Mouse (Mus musculus) embryo, embryonic 11.5 days (tissue): ENCODE data around the gene Gapvd1.
A peak's percentile ranks its signal among the peaks of the same experiment; 100 is the strongest.
"Not testable (repeated sequence)": the region's sequence is repeated elsewhere in the genome, so short reads cannot be mapped to it uniquely, and the experiment has no call there.

Experiments used
- DNase-seq: peaks from one replicate; pipeline ENCODE4 v3.0.0-alpha.2; 2012; ENCODE audit warnings: low read depth, low spot score

The Gapvd1 gene

GRCm38 (mm10) chr2:34771368-34772226, 16.6 kb upstream of the Gapvd1 start, which contains the start of gene Hspa5:
Hspa5 (plus strand) TSS chr2:34771970.
- DNase-seq: peak; percentile 98

- no peak for DNase-seq
Measured at GRCm38 (mm10) chr2:34770951-34771350, 15.9 kb upstream of the Gapvd1 start.

GRCm38 (mm10) chr2:34770049-34770448, 15.0 kb upstream of the Gapvd1 start:
- DNase-seq: no peak

- DNase-seq: no peak
Measured at GRCm38 (mm10) chr2:34764801-34765200, 9.8 kb upstream of the Gapvd1 start.

- DNase-seq: no peak
Measured at GRCm38 (mm10) chr2:34762872-34763271, 7.8 kb upstream of the Gapvd1 start.

GRCm38 (mm10) chr2:34762174-34762573, 7.1 kb upstream of the Gapvd1 start:
- no peak for DNase-seq

GRCm38 (mm10) chr2:34761272-34761671, 6.2 kb upstream of the Gapvd1 start:
- not testable (repeated sequence) for DNase-seq

GRCm38 (mm10) chr2:34757341-34757740, 2.3 kb upstream of the Gapvd1 start:
- DNase-seq: no peak

- peak; percentile 70 for DNase-seq
Measured at GRCm38 (mm10) chr2:34753811-34754550, 1.1 kb downstream of the Gapvd1 start.

GRCm38 (mm10) chr2:34750245-34750644, 4.8 kb downstream of the Gapvd1 start:
- DNase-seq: no peak

GRCm38 (mm10) chr2:34748479-34748878, 6.6 kb downstream of the Gapvd1 start:
- DNase-seq: no peak

GRCm38 (mm10) chr2:34745673-34746072, 9.4 kb downstream of the Gapvd1 start:
- DNase-seq: no peak

GRCm38 (mm10) chr2:34744476-34744875, 10.6 kb downstream of the Gapvd1 start:
- no peak for DNase-seq

GRCm38 (mm10) chr2:34742675-34743074, 12.4 kb downstream of the Gapvd1 start:
- DNase-seq: no peak

GRCm38 (mm10) chr2:34741390-34742159, 13.5 kb downstream of the Gapvd1 start:
- no peak for DNase-seq

- no peak for DNase-seq
Measured at GRCm38 (mm10) chr2:34739684-34740391, 15.2 kb downstream of the Gapvd1 start.

GRCm38 (mm10) chr2:34737911-34738310, 17.1 kb downstream of the Gapvd1 start:
- no peak for DNase-seq

- DNase-seq: no peak
Measured at GRCm38 (mm10) chr2:34736626-34737025, 18.4 kb downstream of the Gapvd1 start.

GRCm38 (mm10) chr2:34727045-34727728, 27.8 kb downstream of the Gapvd1 start:
- DNase-seq: no peak

- DNase-seq: no peak
Measured at GRCm38 (mm10) chr2:34725269-34725668, 29.8 kb downstream of the Gapvd1 start.

- no peak for DNase-seq
Measured at GRCm38 (mm10) chr2:34718196-34718595, 36.8 kb downstream of the Gapvd1 start.
